Mouse (Mus musculus): ENCODE results near the gene Cd37. TPM values are rescaled to one million over a fixed set of nuclear protein-coding genes. Genes with fewer than 3 reads are reported as not detected.

Gene Cd37
- total and polyA plus RNA-seq, 3 experiments: 47.3 to 167 (median 75.3) TPM

GRCm38 (mm10) chr7:45198435-45198834 is 40.5 kb downstream of the Cd37 start:
- H3K4me3 ChIP-seq (ENCODE audit: low read depth, low read length): no peak overlapping the region
- no peak for TF ChIP-seq GATA2 (IDR thresholded peaks at IDR 0.05; ENCODE audit: borderline replicate concordance, low read depth, low read length)
- H3K9me3 ChIP-seq (replicated peaks): no peaks in the 10 kb centered on the region
- H3K36me3 ChIP-seq (replicated peaks): no peaks in the 10 kb centered on the region
- ATAC-seq (ENCODE audit: extremely low read depth, insufficient number of reproducible peaks, low FRiP score, poor library complexity, severe bottlenecking) (no peak), DNase-seq (ENCODE audit: low spot score) (peak; percentile 54)
- H3K27me3 ChIP-seq (ENCODE audit: insufficient read depth, low read length): peaks cover 58% of the 10 kb centered on the region
- peaks cover 10% of the 10 kb centered on the region for H3K4me1 ChIP-seq (ENCODE audit: insufficient read depth, low read depth, low read length)

DNA sequence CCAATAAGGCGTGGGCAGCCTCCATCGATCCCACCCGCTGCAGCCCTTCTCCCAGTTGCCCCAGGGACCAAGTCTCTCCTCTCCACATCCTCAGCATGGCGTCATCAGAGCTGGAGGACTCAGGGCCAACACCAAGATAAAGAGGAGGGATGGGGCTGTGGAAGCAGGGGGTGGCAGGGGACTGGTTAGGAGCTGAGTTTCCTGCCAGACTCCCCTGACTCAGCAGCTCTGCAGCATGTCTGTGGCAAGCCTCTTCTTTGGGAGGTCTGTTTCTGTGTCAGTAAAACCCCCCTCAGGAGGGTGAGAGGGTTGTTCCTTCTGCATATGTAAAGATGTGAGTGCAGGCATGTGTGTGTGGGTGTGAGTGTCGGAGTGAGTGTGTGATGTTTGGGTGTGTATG is 41.9 kb downstream of the Cd37 start:
- DNase-seq (ENCODE audit: low spot score) (no peak), ATAC-seq (ENCODE audit: extremely low read depth, insufficient number of reproducible peaks, low FRiP score, poor library complexity, severe bottlenecking) (no peak)
- peaks cover 68% of the 10 kb centered on the region for H3K27me3 ChIP-seq (ENCODE audit: insufficient read depth, low read length)

GRCm38 (mm10) chr7:45196176-45196535 is 42.8 kb downstream of the Cd37 start:
- ATAC-seq (ENCODE audit: extremely low read depth, insufficient number of reproducible peaks, low FRiP score, poor library complexity, severe bottlenecking) (no peak), DNase-seq (ENCODE audit: low spot score) (no peak)
- no peaks in the 10 kb centered on the region for H3K9me3 ChIP-seq (replicated peaks)
- no peaks in the 10 kb centered on the region for H3K36me3 ChIP-seq (replicated peaks)
- TF ChIP-seq POLR2AphosphoS5 (IDR thresholded peaks at IDR 0.05; ENCODE audit: insufficient replicate concordance, low read depth, low read length): no peak
- TF ChIP-seq GATA1 (IDR thresholded peaks at IDR 0.05; ENCODE audit: borderline replicate concordance, low read length): no peak
- TF ChIP-seq TAL1 (conservative IDR thresholded peaks at IDR 0.05; ENCODE audit: low read depth, low read length): no peak
- H3K4me1 ChIP-seq (ENCODE audit: insufficient read depth, low read depth, low read length): peaks cover 10% of the 10 kb centered on the region
- H3K27me3 ChIP-seq (ENCODE audit: insufficient read depth, low read length): peaks cover 77% of the 10 kb centered on the region
- H3K4me3 ChIP-seq (ENCODE audit: low read depth, low read length): no peak overlapping the region

More for the DNA sequence above, 41.9 kb downstream of the Cd37 start:
- Histone ChIP-seq H3K4me3 (ENCODE audit: low read depth, low read length) (no peak overlapping the region), H3K36me3 (replicated peaks) (no peaks in the 10 kb centered on the region), H3K4me1 (ENCODE audit: insufficient read depth, low read depth, low read length) (peaks cover 10% of the 10 kb centered on the region), H3K9me3 (replicated peaks) (no peaks in the 10 kb centered on the region)
- TF ChIP-seq POLR2AphosphoS5 (IDR thresholded peaks at IDR 0.05; ENCODE audit: insufficient replicate concordance, low read depth, low read length): no peak
- TF ChIP-seq TAL1 (conservative IDR thresholded peaks at IDR 0.05; ENCODE audit: low read depth, low read length): no peak
- no peak for TF ChIP-seq GATA1 (IDR thresholded peaks at IDR 0.05; ENCODE audit: borderline replicate concordance, low read length)
- no peak for TF ChIP-seq GATA2 (IDR thresholded peaks at IDR 0.05; ENCODE audit: borderline replicate concordance, low read depth, low read length)
- TF ChIP-seq CTCF (IDR thresholded peaks at IDR 0.05; ENCODE audit: low read depth, low read length): no peak

- H3K4me1 ChIP-seq (ENCODE audit: insufficient read depth, low read depth, low read length): peaks cover 10% of the 10 kb centered on the region
- H3K36me3 ChIP-seq (replicated peaks): no peaks in the 10 kb centered on the region
- peaks cover 79% of the 10 kb centered on the region for H3K27me3 ChIP-seq (ENCODE audit: insufficient read depth, low read length)
- H3K9me3 ChIP-seq (replicated peaks): no peaks in the 10 kb centered on the region
- H3K4me3 ChIP-seq (ENCODE audit: low read depth, low read length): no peak overlapping the region
- DNase-seq (ENCODE audit: low spot score): no peak
- TF ChIP-seq TAL1 (conservative IDR thresholded peaks at IDR 0.05; ENCODE audit: low read depth, low read length) (no peak), GATA1 (IDR thresholded peaks at IDR 0.05; ENCODE audit: borderline replicate concordance, low read length) (no peak), GATA2 (IDR thresholded peaks at IDR 0.05; ENCODE audit: borderline replicate concordance, low read depth, low read length) (no peak), CTCF (IDR thresholded peaks at IDR 0.05; ENCODE audit: low read depth, low read length) (no peak), POLR2AphosphoS5 (IDR thresholded peaks at IDR 0.05; ENCODE audit: insufficient replicate concordance, low read depth, low read length) (no peak)
- no peak for ATAC-seq (ENCODE audit: extremely low read depth, insufficient number of reproducible peaks, low FRiP score, poor library complexity, severe bottlenecking)
Measured at GRCm38 (mm10) chr7:45195341-45196175, 43.4 kb downstream of the Cd37 start.

DNA sequence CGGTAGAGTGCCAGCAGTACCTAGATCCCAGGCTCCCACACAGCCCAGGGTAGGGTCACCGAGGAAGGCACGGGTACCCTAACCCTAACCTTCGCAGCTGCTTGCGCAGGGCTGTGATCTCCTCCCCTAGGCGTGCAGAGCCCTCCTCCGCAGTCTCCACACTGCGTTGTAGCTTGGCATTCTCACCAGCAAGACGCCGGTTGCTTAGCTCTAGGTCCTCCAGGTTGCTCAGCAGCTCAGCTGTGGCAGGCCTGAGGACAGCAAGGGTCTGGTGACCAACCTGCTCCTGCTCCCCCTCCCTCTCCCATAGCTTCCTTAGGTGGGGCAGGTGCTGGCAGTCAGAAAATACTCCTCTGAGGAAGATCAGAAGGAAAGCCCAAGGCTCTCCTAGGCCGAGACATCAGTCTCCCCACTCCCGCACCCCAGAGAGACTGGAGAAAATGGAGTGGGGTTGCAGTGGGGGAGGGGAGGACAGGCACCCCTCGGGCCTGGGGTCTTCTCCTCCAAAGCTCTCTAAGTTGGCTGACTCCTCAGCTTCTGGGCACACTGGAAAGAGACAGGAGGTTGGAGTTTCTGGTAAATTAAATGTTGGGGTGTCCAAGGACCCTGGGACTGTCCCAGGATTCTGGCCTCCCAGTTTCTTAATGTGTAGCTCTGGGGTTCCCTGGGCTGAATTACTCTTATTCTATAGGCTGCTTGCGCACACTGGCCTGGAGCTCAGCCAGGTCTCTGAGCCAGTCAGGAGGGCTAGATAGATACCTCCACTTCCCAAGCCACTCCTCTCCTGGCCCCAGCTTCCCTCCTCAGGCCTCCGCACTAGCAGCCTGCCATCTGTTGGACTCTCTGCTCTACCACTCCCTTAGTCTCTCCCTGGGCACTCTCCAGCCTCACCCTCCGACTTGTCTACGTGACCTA is 44.8 kb downstream of the Cd37 start:
- TF ChIP-seq POLR2AphosphoS5 (IDR thresholded peaks at IDR 0.05; ENCODE audit: insufficient replicate concordance, low read depth, low read length): no peak
- no peak for TF ChIP-seq GATA2 (IDR thresholded peaks at IDR 0.05; ENCODE audit: borderline replicate concordance, low read depth, low read length)
- no peak for TF ChIP-seq TAL1 (conservative IDR thresholded peaks at IDR 0.05; ENCODE audit: low read depth, low read length)
- no peak for TF ChIP-seq CTCF (IDR thresholded peaks at IDR 0.05; ENCODE audit: low read depth, low read length)
- TF ChIP-seq GATA1 (IDR thresholded peaks at IDR 0.05; ENCODE audit: borderline replicate concordance, low read length): no peak
- no peak for ATAC-seq (ENCODE audit: extremely low read depth, insufficient number of reproducible peaks, low FRiP score, poor library complexity, severe bottlenecking)
- Histone ChIP-seq H3K9me3 (replicated peaks) (no peaks in the 10 kb centered on the region), H3K4me3 (ENCODE audit: low read depth, low read length) (no peak overlapping the region), H3K36me3 (replicated peaks) (no peaks in the 10 kb centered on the region), H3K4me1 (ENCODE audit: insufficient read depth, low read depth, low read length) (peaks cover 10% of the 10 kb centered on the region), H3K27me3 (ENCODE audit: insufficient read depth, low read length) (peaks cover 80% of the 10 kb centered on the region)
- no peak for DNase-seq (ENCODE audit: low spot score)

GRCm38 (mm10) chr7:45193406-45193805 is 45.5 kb downstream of the Cd37 start:
- DNase-seq (ENCODE audit: low spot score) (no peak), ATAC-seq (ENCODE audit: extremely low read depth, insufficient number of reproducible peaks, low FRiP score, poor library complexity, severe bottlenecking) (no peak)
- Histone ChIP-seq H3K36me3 (replicated peaks) (no peaks in the 10 kb centered on the region), H3K4me3 (ENCODE audit: low read depth, low read length) (no peak overlapping the region), H3K4me1 (ENCODE audit: insufficient read depth, low read depth, low read length) (peaks cover 10% of the 10 kb centered on the region), H3K9me3 (replicated peaks) (no peaks in the 10 kb centered on the region), H3K27me3 (ENCODE audit: insufficient read depth, low read length) (peaks cover 82% of the 10 kb centered on the region)
- no peak for TF ChIP-seq GATA2 (IDR thresholded peaks at IDR 0.05; ENCODE audit: borderline replicate concordance, low read depth, low read length)
- TF ChIP-seq CTCF (IDR thresholded peaks at IDR 0.05; ENCODE audit: low read depth, low read length): no peak
- no peak for TF ChIP-seq TAL1 (conservative IDR thresholded peaks at IDR 0.05; ENCODE audit: low read depth, low read length)
- TF ChIP-seq POLR2AphosphoS5 (IDR thresholded peaks at IDR 0.05; ENCODE audit: insufficient replicate concordance, low read depth, low read length): no peak
- no peak for TF ChIP-seq GATA1 (IDR thresholded peaks at IDR 0.05; ENCODE audit: borderline replicate concordance, low read length)
